Mouse (Mus musculus) layer of hippocampus, postnatal 25 days (tissue): ENCODE measurements at regions not wholly inside any gene's neighbourhood (a gene's known extent, or its start where the extent isn't known, plus 50 kb on each side); places are given as distances from the start of the nearest gene placed in this dataset.

Experiments
- DNase-seq, 2 experiments: peaks; one replicate each; pipeline ENCODE4 v3.0.0; 2022; ENCODE audit warnings: mixed read lengths in 2 of 2, low spot score in 1 of 2; ENCODE audit errors: extremely low spot score in 1 of 2

GRCm38 (mm10) chr13:43908041-43908644 lies 123.6 kb downstream of the Cd83 start:
- no peak for DNase-seq

DNA sequence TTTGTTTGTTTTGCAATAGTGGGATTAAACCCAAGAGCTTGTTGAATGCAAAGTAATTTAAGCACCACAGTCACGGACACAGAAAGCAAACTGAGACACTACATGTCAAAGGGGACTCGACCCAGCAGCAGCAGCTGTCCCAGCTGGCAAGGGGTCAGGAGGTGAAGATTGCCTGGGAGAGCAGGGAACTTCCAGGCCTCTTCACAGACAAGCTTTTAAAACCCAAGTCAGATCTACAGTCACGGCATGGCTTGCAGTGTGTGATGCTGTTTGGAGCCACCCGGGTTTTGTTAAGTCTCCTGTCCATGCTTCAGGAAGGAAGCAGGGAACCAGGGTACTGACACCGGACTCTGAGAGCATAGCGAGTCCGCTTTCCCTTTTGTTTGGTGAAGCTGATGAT lies 125.4 kb downstream of the Cd83 start:
- DNase-seq: no peak

- no peak for DNase-seq
These were observed 128.9 kb downstream of the Cd83 start for GRCm38 (mm10) chr13:43913476-43913875.

DNA sequence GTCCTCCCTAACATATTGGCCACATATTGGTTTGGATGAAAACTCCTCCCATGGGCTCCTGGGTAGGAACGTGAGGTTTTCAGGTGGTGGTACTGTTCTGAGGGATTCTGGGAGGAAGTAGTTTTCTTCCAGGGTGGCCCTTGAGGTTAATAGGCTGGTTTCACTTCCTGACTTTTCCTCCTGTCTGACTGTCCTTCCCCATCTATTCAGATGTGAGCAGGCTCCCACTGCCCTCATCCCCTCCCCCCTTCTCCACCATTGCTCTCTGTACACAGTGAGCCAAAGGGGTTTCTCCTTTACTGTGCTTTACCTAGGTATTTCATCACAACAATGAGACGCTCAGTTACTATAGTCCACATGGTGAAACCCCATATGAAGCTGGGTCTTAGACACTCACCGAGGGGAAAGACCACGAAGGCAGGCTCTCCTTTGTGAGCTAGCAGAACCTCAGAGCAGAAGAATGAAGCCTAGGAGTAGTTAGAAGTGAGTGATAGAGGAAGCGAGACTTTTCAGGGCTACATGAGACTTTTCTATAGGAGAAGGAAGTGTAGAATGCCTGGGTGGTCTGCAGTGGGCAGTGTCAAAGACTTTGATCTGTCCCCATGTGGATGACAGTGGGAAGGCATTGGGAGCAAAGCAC lies 135.3 kb downstream of the Cd83 start:
- no peak for DNase-seq

DNA sequence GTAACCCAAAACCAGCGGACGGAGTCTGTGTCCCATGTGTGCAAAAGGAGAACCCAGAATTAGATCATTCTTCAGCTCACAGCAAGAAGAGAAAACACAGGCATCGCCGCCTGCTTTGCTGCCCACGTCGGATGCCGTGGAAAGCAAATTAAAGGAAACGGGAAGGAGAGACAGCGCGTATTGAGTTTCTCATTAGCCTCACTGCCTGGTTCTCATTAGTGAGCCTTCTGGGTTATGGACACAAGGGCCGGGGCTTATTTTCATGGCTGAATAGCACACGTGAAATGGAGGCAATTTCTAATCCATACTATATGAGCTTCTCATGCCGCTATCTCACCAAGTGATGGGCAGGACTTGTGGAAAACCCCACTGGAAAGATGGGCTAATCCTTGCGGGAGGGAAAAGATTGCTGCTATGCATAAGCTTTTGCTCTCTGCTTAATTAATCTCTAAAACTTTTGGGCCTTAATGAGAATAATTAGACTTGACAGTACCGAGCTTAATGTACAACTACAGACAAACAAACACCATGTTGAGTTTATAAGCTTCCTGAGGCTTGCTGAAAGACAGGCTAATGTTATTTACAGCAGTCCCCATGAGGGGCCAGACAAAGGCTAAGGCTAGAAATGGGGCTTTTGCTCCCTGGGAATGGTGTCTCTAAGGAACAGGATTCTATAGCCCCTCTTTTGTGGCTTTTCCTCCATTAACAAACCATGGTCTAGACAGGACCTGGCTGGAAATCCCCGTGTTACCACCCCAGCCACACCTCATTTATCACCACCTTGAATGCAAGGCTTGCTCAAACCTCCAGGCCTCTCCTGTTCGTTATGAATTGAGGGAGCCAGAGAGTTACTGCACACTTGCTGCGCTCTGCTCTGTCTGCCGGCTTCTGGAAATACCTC lies 145.8 kb downstream of the Cd83 start:
- DNase-seq: no peak

- no peak for DNase-seq
These were observed 148.4 kb downstream of the Cd83 start for GRCm38 (mm10) chr13:43932946-43933345.

DNA sequence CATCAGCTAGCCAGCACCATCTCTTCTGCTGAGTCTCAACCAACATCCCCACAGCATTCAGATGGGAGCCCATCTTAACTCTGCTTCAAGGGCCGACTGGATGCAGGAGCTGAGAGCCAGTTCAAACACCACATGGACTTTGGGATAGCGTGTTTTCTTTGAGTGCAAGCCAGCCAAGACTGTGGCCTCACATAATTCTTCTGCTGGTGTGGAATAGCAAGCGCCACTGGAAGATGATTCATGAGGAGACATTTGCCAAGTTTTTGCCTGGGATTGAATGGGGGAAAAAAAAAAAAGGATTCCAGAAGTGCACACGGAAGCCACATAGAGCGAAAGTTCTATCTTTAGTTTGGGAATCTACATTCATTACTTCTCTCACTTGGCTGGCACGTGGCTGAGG lies 150.7 kb downstream of the Cd83 start:
- no peak for DNase-seq

DNA sequence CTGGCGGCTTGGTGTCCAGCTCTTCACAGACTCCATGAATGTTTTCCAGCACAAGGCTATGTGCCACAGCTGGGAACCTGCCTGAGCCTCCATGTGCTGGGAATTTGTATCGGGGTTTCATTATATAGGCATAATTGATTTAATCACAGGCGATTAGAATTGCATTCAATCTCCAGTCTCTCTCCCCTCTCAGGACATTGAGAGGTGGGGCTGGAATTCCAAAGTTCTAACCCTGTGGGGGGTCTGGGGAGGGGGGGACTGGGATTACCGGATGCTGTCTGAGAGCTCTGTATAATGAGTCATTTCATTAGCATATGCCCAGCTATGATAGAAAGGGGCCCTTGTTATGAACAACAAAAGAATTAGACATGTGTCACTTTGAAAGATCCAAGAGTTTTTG lies 151.9 kb downstream of the Cd83 start:
- no peak for DNase-seq

DNA sequence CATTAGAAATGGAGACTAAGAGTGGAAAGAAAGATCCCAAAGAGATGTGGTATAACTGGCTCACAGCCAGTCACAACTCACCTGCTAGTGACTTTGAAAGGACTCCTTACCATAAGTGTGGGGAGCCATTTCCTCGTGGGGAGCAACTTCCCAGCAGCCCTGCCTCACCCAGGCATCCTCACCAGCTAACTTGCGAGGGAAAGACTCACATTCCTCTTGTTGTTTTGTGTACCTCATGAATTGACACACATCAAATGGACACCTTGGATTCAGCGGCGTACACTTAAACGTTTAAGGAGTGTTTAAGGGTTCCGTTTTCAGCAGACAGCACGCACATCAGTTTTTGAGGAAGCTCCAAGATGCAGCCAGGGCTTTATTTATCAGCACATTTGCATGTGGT lies 154.0 kb downstream of the Cd83 start:
- DNase-seq: no peak

- no peak for DNase-seq
These were observed 154.8 kb downstream of the Cd83 start for GRCm38 (mm10) chr13:43939375-43939774.

DNA sequence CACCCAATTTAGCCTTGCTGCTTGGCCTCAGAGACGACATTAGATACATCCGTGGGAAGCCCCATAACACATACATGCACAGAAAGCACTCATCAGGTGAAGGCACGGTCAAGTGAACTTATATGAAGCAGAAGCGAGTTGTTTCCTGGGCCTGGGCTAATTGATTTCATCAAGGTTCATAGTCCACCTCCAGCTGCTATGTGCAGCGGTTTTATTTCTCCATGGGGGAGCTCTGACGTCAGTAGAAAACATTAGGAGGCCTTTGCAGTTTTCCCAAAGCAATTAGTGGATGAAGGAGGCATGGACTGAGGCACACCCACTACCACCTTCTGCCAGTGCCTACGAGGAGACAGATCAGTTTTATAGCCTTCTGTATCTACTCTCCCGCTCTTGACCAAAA lies 157.2 kb downstream of the Cd83 start:
- no peak for DNase-seq

- DNase-seq: no peak
These were observed 164.0 kb downstream of the Cd83 start for GRCm38 (mm10) chr13:43948606-43949005.

GRCm38 (mm10) chr13:43949740-43950643 lies 165.4 kb downstream of the Cd83 start:
- DNase-seq: peak in 1 of 2 experiments; percentile 16

GRCm38 (mm10) chr13:43952491-43952890 lies 167.9 kb downstream of the Cd83 start:
- DNase-seq: no peak

DNA sequence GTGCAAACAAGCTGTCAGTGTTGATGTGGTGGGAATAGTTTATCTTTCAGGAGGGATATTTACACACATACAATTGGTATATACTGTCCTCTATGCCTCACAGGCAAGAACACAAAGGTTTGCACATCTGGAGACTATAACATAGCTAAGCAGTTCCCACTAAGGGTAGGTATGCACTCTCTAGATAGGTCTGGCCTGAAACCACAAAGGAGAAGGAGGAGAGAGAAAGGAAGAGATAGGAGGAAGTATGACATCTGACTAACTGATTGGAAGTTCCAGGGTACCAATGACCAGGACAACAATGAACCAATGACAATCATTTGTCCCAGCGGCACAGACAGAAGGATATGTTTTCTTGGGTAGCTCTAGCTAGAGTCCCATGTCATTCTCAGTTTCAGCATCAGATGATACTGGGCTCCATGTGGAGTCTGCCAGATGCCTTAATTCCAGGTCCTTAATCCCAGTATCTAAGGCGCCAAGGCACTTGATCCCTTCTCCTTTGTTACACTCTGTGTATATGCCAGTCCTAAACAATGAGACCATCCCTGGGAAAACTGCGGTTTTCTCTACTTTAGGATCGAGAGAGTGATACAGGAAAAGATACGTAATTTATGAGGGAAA lies 168.5 kb downstream of the Cd83 start:
- no peak for DNase-seq

DNA sequence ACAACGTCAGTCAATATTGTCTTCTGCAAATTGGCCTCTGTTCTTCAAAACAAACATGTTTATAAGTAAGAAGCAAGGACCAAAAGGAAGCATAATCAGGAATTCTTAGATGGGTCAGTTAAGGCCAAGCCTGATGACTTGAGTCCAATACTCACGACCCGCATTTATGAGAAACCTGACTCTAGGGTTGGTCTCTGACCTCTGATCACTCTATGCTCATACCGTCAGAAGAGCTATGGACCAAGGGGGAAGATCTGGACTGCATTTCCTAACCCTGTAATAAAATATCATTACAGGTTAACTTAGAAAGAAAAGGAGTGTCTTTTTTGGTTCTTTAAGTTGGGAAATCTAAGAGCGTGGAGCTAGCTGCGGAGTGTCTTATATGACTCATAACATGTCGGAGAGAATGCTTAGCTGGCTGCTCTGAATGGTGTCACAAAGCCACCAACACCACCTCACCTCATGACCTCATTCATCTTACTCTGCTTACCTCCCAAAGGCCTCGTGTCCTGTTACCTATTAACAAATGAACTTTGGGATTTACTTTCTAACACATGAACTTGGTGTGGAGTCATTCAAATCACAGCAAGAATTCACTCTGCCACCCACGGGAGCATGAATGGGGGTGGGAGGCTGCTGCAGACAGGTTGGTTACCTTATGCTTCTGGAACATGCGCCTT lies 170.3 kb downstream of the Cd83 start:
- DNase-seq: no peak

GRCm38 (mm10) chr13:43957046-43957445 lies 172.5 kb downstream of the Cd83 start:
- no peak for DNase-seq

DNA sequence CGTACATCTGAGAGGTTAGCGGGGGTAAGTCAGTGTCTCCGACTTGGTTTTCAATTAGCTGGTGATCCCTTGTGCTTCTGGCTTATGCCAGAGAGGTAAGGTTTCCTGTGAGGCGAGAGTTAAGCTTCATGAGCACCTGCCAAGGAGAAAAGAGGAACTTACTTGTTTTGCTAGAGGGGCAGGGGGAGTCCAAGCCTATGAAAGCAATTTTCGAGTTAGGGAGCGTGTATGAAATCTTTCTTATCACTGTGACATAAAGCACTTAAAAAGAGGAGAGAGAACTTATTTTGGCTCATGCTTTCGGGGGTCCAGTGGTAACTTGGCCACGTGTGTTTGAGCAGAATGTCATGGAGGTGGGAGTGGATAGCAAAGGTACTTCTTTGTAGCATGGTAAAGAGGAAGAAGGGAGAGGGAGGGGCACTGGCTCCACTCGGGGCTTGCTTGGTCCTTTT lies 174.6 kb downstream of the Cd83 start:
- no peak for DNase-seq

DNA sequence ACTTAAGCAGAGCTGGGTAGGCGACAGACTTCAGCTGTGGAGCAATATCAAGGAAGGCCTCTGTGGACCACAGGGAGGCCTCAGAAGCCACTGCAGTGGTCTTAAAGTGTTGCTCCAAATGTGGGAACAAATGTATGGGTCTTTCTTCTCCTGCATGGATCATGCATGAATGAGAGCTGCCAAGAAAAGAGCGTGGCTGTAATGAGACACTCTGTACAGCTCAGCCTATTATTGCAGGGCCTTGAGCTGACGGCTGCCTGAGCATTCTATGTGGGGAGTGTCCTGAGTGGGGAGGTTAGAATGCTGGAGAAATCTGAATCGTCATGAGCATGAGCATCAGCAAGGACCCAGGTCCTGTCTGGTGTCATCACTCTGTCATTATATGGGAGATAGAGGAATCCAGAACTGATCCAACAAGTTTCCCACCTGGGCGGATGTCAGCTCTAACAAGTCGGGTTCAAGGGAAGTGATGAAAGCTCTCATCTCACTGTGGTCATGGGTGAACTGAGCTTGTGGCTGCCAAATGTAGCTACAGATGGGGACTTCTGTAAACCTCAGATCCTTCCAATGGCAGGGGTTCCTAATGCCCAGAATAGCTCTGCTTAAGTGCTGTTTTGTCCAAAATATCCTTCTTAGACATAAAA lies 176.6 kb downstream of the Cd83 start:
- no peak for DNase-seq
